Mouse (Mus musculus): ENCODE results near the gene Hsf2bp. TPM values are rescaled to one million over a fixed set of nuclear protein-coding genes. Genes with fewer than 3 reads are reported as not detected.
A peak's percentile ranks its signal among the peaks of the same experiment; 100 is the strongest.

Gene Hsf2bp
- total and polyA plus RNA-seq, 3 experiments: 0.04 to 0.15 TPM; not detected in 1

GRCm38 (mm10) chr17:32073359-32073758 is 37.2 kb upstream of the Hsf2bp start:
- H3K36me3 ChIP-seq (ENCODE audit: control insufficient read depth in 1 of 2, insufficient read depth in 2 of 2, low read length in 2 of 2): peaks cover 0 to 4% of the 10 kb centered on the region in 2 experiments; a peak in 2 of 4 replicates
- DNase-seq (ENCODE audit: low read depth, low spot score): peak; percentile 77
- no peaks in the 10 kb centered on the region for H3K9me3 ChIP-seq (replicated peaks; ENCODE audit: insufficient read depth, low read length)
- no peak overlapping the region for H3K27ac ChIP-seq (ENCODE audit: control insufficient read depth, low read depth, low read length)
- no peaks in the 10 kb centered on the region for H3K79me2 ChIP-seq (ENCODE audit: control insufficient read depth, insufficient read depth, low read length, poor library complexity)
- peaks cover 3 to 15% of the 10 kb centered on the region in 2 experiments; a peak in 3 of 4 replicates for H3K4me1 ChIP-seq (ENCODE audit: control insufficient read depth in 1 of 2, insufficient read depth in 2 of 2, low read length in 2 of 2)
- H3K9ac ChIP-seq (ENCODE audit: control insufficient read depth, low read depth, low read length, poor library complexity, severe bottlenecking): no peak overlapping the region
- H3K4me3 ChIP-seq (ENCODE audit: control insufficient read depth in 1 of 2, insufficient read depth in 1 of 2, low read depth in 2 of 2, low read length in 2 of 2): no peak overlapping the region
- no peaks in the 10 kb centered on the region for H3K27me3 ChIP-seq (ENCODE audit: control insufficient read depth in 1 of 2, insufficient read depth in 2 of 2, low read length in 2 of 2)
- TF ChIP-seq ZNF384 (IDR thresholded peaks at IDR 0.05; ENCODE audit: low read depth, low read length) (no peak), TCF12 (IDR thresholded peaks at IDR 0.05; ENCODE audit: low read depth, low read length) (no peak), CHD2 (IDR thresholded peaks at IDR 0.05; ENCODE audit: low read length) (no peak), ETS1 (IDR thresholded peaks at IDR 0.05; ENCODE audit: low read depth, low read length) (no peak), GATA1 (IDR thresholded peaks at IDR 0.05; ENCODE audit: low read depth, low read length) (no peak), TAL1 (IDR thresholded peaks at IDR 0.05; ENCODE audit: low read length) (no peak), MAZ (IDR thresholded peaks at IDR 0.05; ENCODE audit: low read depth, low read length) (no peak), NELFE (IDR thresholded peaks at IDR 0.05; ENCODE audit: low read depth, low read length) (no peak), CHD1 (IDR thresholded peaks at IDR 0.05; ENCODE audit: low read depth, low read length) (no peak), RCOR1 (IDR thresholded peaks at IDR 0.05; ENCODE audit: low read depth, low read length) (no peak), SMC3 (IDR thresholded peaks at IDR 0.05; ENCODE audit: low read depth, low read length) (peak; percentile 89), E2F4 (IDR thresholded peaks at IDR 0.05; ENCODE audit: borderline replicate concordance, low read depth, low read length) (no peak), TBP (IDR thresholded peaks at IDR 0.05; ENCODE audit: low read depth, low read length) (no peak), ZC3H11A (IDR thresholded peaks at IDR 0.05; ENCODE audit: low read depth, low read length) (peak; percentile 65), USF1 (IDR thresholded peaks at IDR 0.05; ENCODE audit: low read depth, low read length) (no peak), UBTF (IDR thresholded peaks at IDR 0.05; ENCODE audit: borderline replicate concordance, insufficient read depth, low read depth, low read length) (no peak), POLR2A (IDR thresholded peaks at IDR 0.05; ENCODE audit: control insufficient read depth in 1 of 2, insufficient read depth in 1 of 2, low read depth in 1 of 2, low read length in 2 of 2, poor library complexity in 1 of 2) (no peak), HCFC1 (IDR thresholded peaks at IDR 0.05; ENCODE audit: low read depth, low read length) (no peak), ZMIZ1 (IDR thresholded peaks at IDR 0.05; ENCODE audit: low read depth, low read length) (no peak), JUND (IDR thresholded peaks at IDR 0.05; ENCODE audit: low read depth, low read length) (no peak), MEF2A (IDR thresholded peaks at IDR 0.05; ENCODE audit: extremely low read depth, insufficient replicate concordance, low read depth, low read length, poor library complexity, severe bottlenecking) (no peak), MXI1 (IDR thresholded peaks at IDR 0.05; ENCODE audit: low read depth, low read length) (no peak), USF2 (IDR thresholded peaks at IDR 0.05; ENCODE audit: borderline replicate concordance in 1 of 2, insufficient read depth in 1 of 2, low read depth in 1 of 2, low read length in 2 of 2) (no peak), MAFK (IDR thresholded peaks at IDR 0.05; ENCODE audit: borderline replicate concordance, low read depth, low read length) (no peak), ZKSCAN1 (IDR thresholded peaks at IDR 0.05; ENCODE audit: low read depth, low read length) (no peak), POLR2AphosphoS5 (IDR thresholded peaks at IDR 0.05; ENCODE audit: borderline replicate concordance, low read depth, low read length) (no peak), MAX (IDR thresholded peaks at IDR 0.05; ENCODE audit: low read length) (no peak), RAD21 (IDR thresholded peaks at IDR 0.05; ENCODE audit: low read depth, low read length) (peak; percentile 72), BHLHE40 (IDR thresholded peaks at IDR 0.05; ENCODE audit: borderline replicate concordance, low read depth, low read length) (0 out of 2 replicates have a peak, but pooled peaks have one; percentile 12), MYC (IDR thresholded peaks at IDR 0.05; ENCODE audit: low read depth, low read length) (no peak), MYB (IDR thresholded peaks at IDR 0.05; ENCODE audit: low read depth, low read length) (no peak; the same call in 1 of the 2 replicates), POLR2AphosphoS2 (IDR thresholded peaks at IDR 0.05; ENCODE audit: low read length) (no peak), SIN3A (IDR thresholded peaks at IDR 0.05; ENCODE audit: low read length) (0 out of 2 replicates have a peak, but pooled peaks have one; percentile 22), KAT2A (conservative IDR thresholded peaks at IDR 0.05; ENCODE audit: low read depth, low read length) (no peak), ELF1 (IDR thresholded peaks at IDR 0.05; ENCODE audit: low read depth, low read length) (no peak), CTCF (IDR thresholded peaks at IDR 0.05 in 2 of 3, conservative IDR thresholded peaks at IDR 0.05 in 1 of 3; ENCODE audit: control insufficient read depth in 1 of 3, insufficient read depth in 1 of 3, low read depth in 2 of 3, low read length in 3 of 3, poor library complexity in 1 of 3, severe bottlenecking in 1 of 3) (peak; percentile 90 to 98 (median 92)), GABPA (IDR thresholded peaks at IDR 0.05; ENCODE audit: low read depth, low read length) (no peak), NRF1 (IDR thresholded peaks at IDR 0.05; ENCODE audit: insufficient read depth, low read depth, low read length, poor library complexity, severe bottlenecking) (no peak)

All from MEL (cell line).